Mouse (Mus musculus): ENCODE data around the gene Slc22a18. TPM values are rescaled to one million over a fixed set of nuclear protein-coding genes. Genes with fewer than 3 reads are reported as not detected.

Gene Slc22a18
- total RNA-seq (2023; ENCODE audit: inconsistent age) = not detected in 4 replicates

DNA sequence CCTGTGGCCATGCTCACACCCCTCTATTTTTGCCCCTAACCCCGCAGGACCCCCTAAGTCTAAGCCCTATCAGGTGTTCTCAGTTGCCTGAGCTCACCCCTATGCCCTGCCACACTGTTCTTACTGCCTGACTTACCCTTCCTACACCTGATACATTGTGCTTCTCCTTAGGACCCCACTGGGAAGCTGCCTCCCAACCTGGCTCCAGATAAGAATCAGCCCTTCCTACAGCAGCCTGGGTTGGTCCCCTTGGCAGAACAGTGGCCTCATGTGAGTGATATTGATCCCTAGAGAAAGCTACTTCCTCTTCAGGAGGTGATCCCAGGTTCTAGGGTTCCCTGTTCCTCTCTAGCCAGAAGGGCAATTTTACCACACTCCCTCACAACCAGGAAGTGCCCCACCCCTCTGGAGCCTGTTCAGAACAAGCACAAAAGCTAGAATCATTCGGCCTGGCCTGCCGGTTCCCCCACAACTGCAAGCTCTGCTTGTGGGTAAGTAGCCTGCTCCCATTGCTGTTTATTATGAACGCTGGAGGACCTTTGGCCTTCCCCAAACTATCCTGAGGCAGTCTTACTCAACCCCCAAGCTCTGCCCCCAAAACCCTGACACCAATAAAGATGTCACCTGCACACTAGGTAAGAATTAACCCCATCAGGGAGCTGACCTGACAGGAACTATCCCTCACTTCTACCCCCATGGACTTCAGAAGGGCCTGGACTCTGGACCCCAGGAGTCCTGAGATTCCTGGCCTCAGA is at the start of gene Slc22a18:
Gene Slc22a18 (plus strand): TSS at position 390 of the 755 bp plus-strand sequence.

DNA sequence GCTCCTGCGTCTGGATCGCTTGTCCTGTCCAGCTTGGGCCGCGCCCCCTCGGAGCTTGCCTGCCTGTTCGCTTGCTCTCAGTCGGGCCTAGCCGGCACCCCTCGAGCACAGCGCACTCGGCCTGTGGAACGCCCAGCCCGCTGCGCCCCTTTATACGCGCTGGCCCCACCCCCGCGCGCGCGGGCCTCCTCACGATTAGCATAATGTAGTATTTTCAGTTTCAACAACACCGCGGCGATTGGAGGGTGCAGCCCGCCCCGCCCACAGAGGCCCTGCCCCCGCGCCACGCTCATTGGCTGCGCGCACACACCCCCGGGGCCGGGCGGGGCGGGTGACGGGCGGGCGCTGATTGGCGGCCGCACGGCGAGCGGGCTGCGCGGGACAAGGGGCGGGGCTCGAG is 12.7 kb upstream of the Slc22a18 start, which contains the start of gene Cdkn1c:
Gene Cdkn1c (minus strand): TSS at position 177 of the 400 bp plus-strand sequence.

DNA sequence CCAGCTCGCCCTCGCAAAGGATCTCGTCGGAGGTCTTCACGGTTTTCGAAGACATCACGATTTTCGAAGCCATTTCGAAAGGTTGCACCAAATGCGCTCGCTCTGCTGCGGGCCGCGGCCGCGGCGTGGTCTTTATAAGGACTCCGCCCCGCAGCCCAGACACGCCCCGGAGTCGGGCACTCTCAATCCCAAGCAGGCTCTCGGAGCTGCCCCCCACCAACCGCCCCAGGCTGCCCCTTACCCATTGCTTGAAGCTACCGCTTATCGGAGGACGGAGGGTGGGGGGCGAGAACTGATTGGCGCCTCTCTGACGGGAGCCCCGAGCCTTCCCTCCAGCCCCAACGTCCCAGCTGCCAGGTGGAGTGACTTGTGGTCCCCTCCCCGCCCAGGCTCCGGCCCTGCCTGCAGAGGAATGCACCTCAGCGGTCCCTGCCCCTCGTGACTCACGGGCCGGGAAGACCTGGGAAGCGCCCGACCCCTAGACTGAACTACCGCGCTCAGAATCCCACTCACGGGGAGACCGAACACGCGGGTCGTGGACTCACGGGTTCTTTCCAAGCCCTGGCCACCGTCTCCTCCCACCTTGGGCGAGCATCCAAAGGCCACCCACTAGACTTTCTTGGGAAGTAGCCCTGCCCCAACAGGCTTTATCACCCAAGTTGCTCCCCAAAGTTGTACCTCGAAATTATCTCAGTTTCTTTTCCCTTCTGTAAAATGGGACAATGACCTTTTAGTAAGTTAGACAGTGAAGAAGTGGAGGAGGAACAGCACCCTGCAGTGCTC is 29.1 kb downstream of the Slc22a18 start, which contains the start of gene Phlda2:
Gene Phlda2 (minus strand): TSS at position 733 of the 783 bp plus-strand sequence.

Other genes starting within 250 kb of the Slc22a18 start
- gene Cdkn1c, start 12.7 kb upstream of the Slc22a18 start, total RNA-seq (2023; ENCODE audit: inconsistent age) = 0.60 to 1.4 TPM (median 0.93 TPM) in 4 replicates
- not detected in 4 replicates for gene Phlda2, start 29.4 kb downstream of the Slc22a18 start, total RNA-seq (2023; ENCODE audit: inconsistent age)
- 138 to 171 TPM (median 144 TPM) in 4 replicates for gene Nap1l4, start 75.4 kb downstream of the Slc22a18 start, total RNA-seq (2023; ENCODE audit: inconsistent age)
- gene Cars, start 126.4 kb downstream of the Slc22a18 start, total RNA-seq (2023; ENCODE audit: inconsistent age) = 58.7 to 63.9 TPM (median 62.2 TPM) in 4 replicates
- gene Tnfrsf26, start 155.0 kb downstream of the Slc22a18 start, total RNA-seq (2023; ENCODE audit: inconsistent age) = 4.8 to 8.0 TPM (median 6.4 TPM) in 4 replicates
- gene Tnfrsf22, start 175.9 kb downstream of the Slc22a18 start, total RNA-seq (2023; ENCODE audit: inconsistent age) = 4.7 to 9.0 TPM (median 5.6 TPM) in 4 replicates
- gene Tnfrsf23, start 212.1 kb downstream of the Slc22a18 start, total RNA-seq (2023; ENCODE audit: inconsistent age) = 1.7 to 3.3 TPM (median 2.3 TPM) in 3 of 4 replicates, not detected in the other

Data from B cell, adult (primary cell).